Mouse (Mus musculus) liver, adult (tissue): ENCODE results near the gene Bahd1.

Experiments used
- GATA4 ChIP-seq: IDR thresholded peaks from 2 replicates; pipeline ENCODE4 v1.6.1; 2014; ENCODE audit warnings: mild to moderate bottlenecking, low read length; ENCODE audit not compliant: insufficient replicate concordance

Gene Bahd1

DNA sequence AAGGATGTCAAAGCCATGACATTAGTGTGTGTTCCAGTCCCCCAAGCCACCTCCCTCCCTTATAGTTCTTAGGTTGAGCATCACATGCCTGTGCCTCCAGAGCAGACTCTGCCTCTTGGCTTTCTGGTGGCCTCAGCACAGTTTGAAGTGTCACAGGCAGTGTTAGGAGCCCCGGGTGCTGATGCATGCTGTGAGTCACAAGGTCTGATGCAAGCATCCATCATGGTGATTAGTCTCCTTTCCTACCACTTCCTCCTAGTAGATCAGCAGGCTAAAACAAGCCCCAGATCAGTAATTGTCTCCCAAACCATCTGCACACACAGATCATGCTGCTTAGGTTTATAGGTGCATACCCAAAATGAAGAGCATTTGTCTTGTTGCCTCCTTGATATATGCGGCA lies 61.4 kb downstream of the Bahd1 start:
- no peak for TF ChIP-seq GATA4

DNA sequence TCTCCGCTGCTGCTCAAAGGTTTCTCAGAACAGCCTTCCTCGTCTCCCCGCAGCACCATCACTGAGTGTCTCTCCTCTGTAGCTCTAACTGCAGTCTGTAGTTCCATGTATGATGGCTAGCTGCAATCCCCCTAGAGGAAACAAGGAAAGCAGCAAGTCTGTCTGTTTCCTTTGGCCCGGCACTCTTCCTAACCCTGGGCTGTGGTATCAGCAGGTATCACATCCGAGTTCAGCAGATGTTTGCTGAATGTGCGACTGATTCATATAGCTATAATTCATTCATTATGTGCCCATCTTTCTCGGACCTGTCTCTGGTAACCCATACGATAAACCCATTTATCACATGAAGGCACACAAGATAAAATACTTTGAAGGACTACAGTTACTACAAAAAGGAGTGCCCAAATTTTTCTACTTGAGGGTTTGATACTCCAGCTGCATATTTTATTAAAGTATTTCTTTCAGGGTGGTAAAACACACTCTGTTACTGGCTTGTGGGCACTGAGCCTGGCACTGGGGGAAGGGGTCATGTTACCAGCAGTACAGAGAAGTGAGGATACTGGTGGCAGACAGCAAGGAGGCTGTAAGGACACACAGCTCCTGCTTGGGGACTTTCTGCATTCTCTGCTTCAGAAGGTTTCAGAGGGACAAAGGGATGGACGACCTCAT lies 63.0 kb downstream of the Bahd1 start:
- no peak for TF ChIP-seq GATA4

DNA sequence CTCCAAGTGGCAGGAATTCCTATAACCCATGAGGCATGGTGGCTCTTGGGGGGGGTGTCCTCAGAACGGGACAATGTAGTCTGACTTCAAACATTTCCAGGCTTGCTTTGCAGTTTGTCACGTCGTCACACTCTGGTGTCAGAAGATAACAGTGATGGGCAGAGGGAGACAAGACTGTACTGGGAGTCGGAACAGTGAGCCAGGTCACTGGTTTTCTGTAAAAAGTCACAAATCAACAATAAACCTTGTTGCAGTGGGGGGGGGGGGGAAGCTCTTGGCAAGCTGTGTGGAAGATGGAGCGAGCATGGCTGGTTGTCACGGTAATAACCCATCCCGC lies 63.5 kb downstream of the Bahd1 start:
- no peak for TF ChIP-seq GATA4

DNA sequence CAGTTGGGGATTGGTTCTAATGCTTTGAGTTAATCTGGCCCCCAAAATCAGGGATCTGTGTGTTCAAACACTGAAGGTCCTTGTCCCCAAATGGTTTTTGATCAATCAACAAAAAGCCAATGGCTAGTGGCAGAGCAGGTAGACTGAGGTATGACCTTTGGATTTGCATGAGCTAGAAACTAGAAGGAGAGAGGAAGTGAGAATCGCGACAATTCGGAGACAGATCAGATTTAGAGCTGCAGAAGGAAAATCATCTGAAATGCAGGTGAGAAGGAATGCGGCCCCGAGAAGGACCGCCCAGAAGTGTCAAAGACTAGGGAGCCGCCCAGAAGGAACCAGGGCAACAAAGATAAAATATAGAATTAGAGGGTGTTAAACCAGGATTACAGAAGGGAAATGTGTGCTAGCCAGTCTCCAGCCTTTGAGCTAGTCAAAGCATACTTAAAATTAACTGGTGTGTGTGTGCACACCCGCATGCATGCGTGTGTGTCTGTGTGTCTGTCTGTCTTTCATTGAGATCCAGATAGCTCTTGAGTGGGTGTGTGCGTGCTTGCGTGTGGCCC lies 69.5 kb downstream of the Bahd1 start:
- no peak for TF ChIP-seq GATA4

DNA sequence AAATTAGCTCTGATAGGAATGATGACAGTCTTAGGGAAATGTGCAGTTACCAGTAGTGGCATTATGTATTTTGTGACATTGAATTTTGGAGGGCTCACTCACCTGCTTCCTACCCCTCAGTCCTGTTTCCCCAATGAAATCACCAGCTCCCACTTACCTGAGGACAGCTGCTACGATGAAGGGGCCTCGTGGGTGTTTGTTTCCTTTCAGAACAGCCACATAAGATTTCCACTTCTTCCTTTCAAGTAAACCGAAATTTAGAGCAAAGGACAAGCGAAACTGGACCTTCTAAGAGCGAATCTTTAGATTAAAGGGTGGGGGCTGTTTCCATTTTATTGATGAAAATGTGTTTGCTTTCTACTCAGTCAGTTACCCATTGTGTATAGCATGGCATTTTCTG lies 71.9 kb downstream of the Bahd1 start:
- TF ChIP-seq GATA4, result no peak

DNA sequence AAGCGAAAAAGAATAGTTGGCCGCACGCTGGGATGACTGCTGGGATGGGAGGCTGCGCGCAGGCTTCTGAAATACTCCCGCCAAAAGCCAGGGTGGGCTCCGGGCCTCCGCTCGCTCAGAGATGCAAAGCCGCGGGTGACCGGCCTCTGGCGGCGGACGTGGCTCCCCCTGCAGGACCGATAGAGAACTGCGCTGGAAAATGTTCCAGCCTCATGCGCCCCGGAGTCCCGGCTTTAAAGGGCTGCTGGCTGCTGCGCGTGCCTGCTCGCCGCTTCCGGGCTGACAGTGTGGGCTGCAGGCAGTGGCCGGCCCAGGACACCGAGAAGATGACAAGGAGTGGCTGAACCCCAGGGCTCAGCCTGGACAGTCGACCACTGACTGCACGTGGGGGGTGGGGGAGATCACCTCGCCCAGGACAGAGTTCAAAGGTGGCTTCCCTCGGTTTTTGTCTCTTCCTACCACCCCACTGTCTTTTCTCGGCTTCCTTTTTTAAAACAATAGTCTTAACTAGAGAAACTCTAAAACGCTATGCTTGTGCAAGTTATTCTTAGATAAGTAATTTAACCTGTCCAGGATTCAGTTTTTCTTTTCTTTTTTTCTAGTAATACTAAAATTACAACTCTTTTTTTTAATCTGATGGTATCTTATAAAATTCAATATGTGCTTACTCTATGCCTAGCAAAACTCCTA lies 72.7 kb downstream of the Bahd1 start:
- TF ChIP-seq GATA4, result peak; percentile 50; the same call in 1 of the 2 replicates
